Mouse (Mus musculus): ENCODE measurements around the gene Tmem206. TPM values are rescaled to one million over a fixed set of nuclear protein-coding genes. Genes with fewer than 3 reads are reported as not detected.

The Tmem206 gene
- total and polyA plus RNA-seq, 2 experiments from 2014 or later = 23.2 to 27.6 TPM

- Histone ChIP-seq H3K4me3 (ENCODE audit: low read depth, low read length) (no peak overlapping the region), H3K9me3 (ENCODE audit: low read length) (no peaks in the 10 kb centered on the region), H3K9ac (replicated peaks; ENCODE audit: low read length, poor library complexity, severe bottlenecking) (no peak overlapping the region), H3K36me3 (ENCODE audit: insufficient read depth, low read length) (no peaks in the 10 kb centered on the region), H3K4me2 (ENCODE audit: low read depth, low read length, poor library complexity, severe bottlenecking) (no peak overlapping the region), H3K27me3 (ENCODE audit: insufficient read depth, low read length) (no peaks in the 10 kb centered on the region), H3K27ac (ENCODE audit: low read depth, low read length) (no peak overlapping the region), H3K4me1 (ENCODE audit: insufficient read depth, low read length) (no peaks in the 10 kb centered on the region)
- WGBS = 79% methylated on average over 13 of the region's 13 CpGs
- no peak for TF ChIP-seq CTCF (IDR thresholded peaks at IDR 0.05)
- no peak for DNase-seq (ENCODE audit: low spot score)
- no peak for ATAC-seq (ENCODE audit: low FRiP score)
Measured at GRCm38 (mm10) chr1:191283110-191284040, 42.3 kb upstream of the Tmem206 start.

- no peak overlapping the region for H3K4me2 ChIP-seq (ENCODE audit: low read depth, low read length, poor library complexity, severe bottlenecking)
- no peaks in the 10 kb centered on the region for H3K27me3 ChIP-seq (ENCODE audit: insufficient read depth, low read length)
- H3K27ac ChIP-seq (ENCODE audit: low read depth, low read length) = no peak overlapping the region
- H3K4me1 ChIP-seq (ENCODE audit: insufficient read depth, low read length) = no peaks in the 10 kb centered on the region
- ATAC-seq (ENCODE audit: low FRiP score) (no peak), DNase-seq (ENCODE audit: low spot score) (no peak)
- WGBS = 86% methylated on average over 8 of the region's 8 CpGs
- no peak for TF ChIP-seq CTCF (IDR thresholded peaks at IDR 0.05)
- no peaks in the 10 kb centered on the region for H3K9me3 ChIP-seq (ENCODE audit: low read length)
- no peaks in the 10 kb centered on the region for H3K36me3 ChIP-seq (ENCODE audit: insufficient read depth, low read length)
- no peak overlapping the region for H3K9ac ChIP-seq (replicated peaks; ENCODE audit: low read length, poor library complexity, severe bottlenecking)
- no peak overlapping the region for H3K4me3 ChIP-seq (ENCODE audit: low read depth, low read length)
Measured at GRCm38 (mm10) chr1:191284502-191284901, 41.2 kb upstream of the Tmem206 start.

GRCm38 (mm10) chr1:191288762-191289161 is 37.0 kb upstream of the Tmem206 start:
- H3K9ac ChIP-seq (replicated peaks; ENCODE audit: low read length, poor library complexity, severe bottlenecking) = no peak overlapping the region
- 33% methylated on average over 8 of the region's 8 CpGs for WGBS
- DNase-seq (ENCODE audit: low spot score) = no peak

GRCm38 (mm10) chr1:191292348-191292747 is 33.4 kb upstream of the Tmem206 start:
- no peak overlapping the region for H3K9ac ChIP-seq (replicated peaks; ENCODE audit: low read length, poor library complexity, severe bottlenecking)
- H3K4me2 ChIP-seq (ENCODE audit: low read depth, low read length, poor library complexity, severe bottlenecking) = no peak overlapping the region
- H3K4me3 ChIP-seq (ENCODE audit: low read depth, low read length) = no peak overlapping the region
- 60% methylated on average over 5 of the region's 5 CpGs for WGBS
- ATAC-seq (ENCODE audit: low FRiP score) (peak; percentile 76), DNase-seq (ENCODE audit: low spot score) (peak; percentile 79)
- H3K27ac ChIP-seq (ENCODE audit: low read depth, low read length) = no peak overlapping the region
- H3K27me3 ChIP-seq (ENCODE audit: insufficient read depth, low read length) = no peaks in the 10 kb centered on the region
- no peak for TF ChIP-seq CTCF (IDR thresholded peaks at IDR 0.05)
- H3K4me1 ChIP-seq (ENCODE audit: insufficient read depth, low read length) = no peaks in the 10 kb centered on the region
- no peaks in the 10 kb centered on the region for H3K36me3 ChIP-seq (ENCODE audit: insufficient read depth, low read length)
- H3K9me3 ChIP-seq (ENCODE audit: low read length) = no peaks in the 10 kb centered on the region

More at GRCm38 (mm10) chr1:191288762-191289161, 37.0 kb upstream of the Tmem206 start:
- H3K4me2 ChIP-seq (ENCODE audit: low read depth, low read length, poor library complexity, severe bottlenecking) = no peak overlapping the region
- no peaks in the 10 kb centered on the region for H3K27me3 ChIP-seq (ENCODE audit: insufficient read depth, low read length)
- H3K36me3 ChIP-seq (ENCODE audit: insufficient read depth, low read length) = no peaks in the 10 kb centered on the region
- H3K4me3 ChIP-seq (ENCODE audit: low read depth, low read length) = no peak overlapping the region
- no peak overlapping the region for H3K27ac ChIP-seq (ENCODE audit: low read depth, low read length)
- peak; percentile 60 for TF ChIP-seq CTCF (IDR thresholded peaks at IDR 0.05)
- H3K4me1 ChIP-seq (ENCODE audit: insufficient read depth, low read length) = no peaks in the 10 kb centered on the region
- no peaks in the 10 kb centered on the region for H3K9me3 ChIP-seq (ENCODE audit: low read length)
- ATAC-seq (ENCODE audit: low FRiP score) = no peak

- Histone ChIP-seq H3K4me2 (ENCODE audit: low read depth, low read length, poor library complexity, severe bottlenecking) (no peak overlapping the region), H3K4me3 (ENCODE audit: low read depth, low read length) (no peak overlapping the region), H3K4me1 (ENCODE audit: insufficient read depth, low read length) (no peaks in the 10 kb centered on the region), H3K27ac (ENCODE audit: low read depth, low read length) (no peak overlapping the region), H3K9ac (replicated peaks; ENCODE audit: low read length, poor library complexity, severe bottlenecking) (no peak overlapping the region), H3K36me3 (ENCODE audit: insufficient read depth, low read length) (no peaks in the 10 kb centered on the region), H3K9me3 (ENCODE audit: low read length) (no peaks in the 10 kb centered on the region), H3K27me3 (ENCODE audit: insufficient read depth, low read length) (no peaks in the 10 kb centered on the region)
- DNase-seq (ENCODE audit: low spot score) (no peak), ATAC-seq (ENCODE audit: low FRiP score) (no peak)
- 80% methylated on average over 2 of the region's 2 CpGs for WGBS
- no peak for TF ChIP-seq CTCF (IDR thresholded peaks at IDR 0.05)
Measured at GRCm38 (mm10) chr1:191293051-191293450, 32.7 kb upstream of the Tmem206 start.

Data from midbrain, postnatal 0 days (tissue).